Mouse (Mus musculus) liver, embryonic 16.5 days (tissue): ENCODE data around the gene Ddx52. TPM values are rescaled to one million over a fixed set of nuclear protein-coding genes. Genes with fewer than 3 reads are reported as not detected.
A peak's percentile ranks its signal among the peaks of the same experiment; 100 is the strongest.

Experiments used
- ATAC-seq: fragments of 200-750 bp; cut with Nextera tagmentation; 2 replicates; pipeline ENCODE4 v1.8.0; 2017; ENCODE audit warnings: low read depth, mild to moderate bottlenecking, moderate number of reproducible peaks, moderate library complexity
- H3K27ac ChIP-seq: fragments of 300-500 bp; sonication (generic); 2 replicates; pipeline ENCODE4 v1.5.1; 2014; ENCODE audit warnings: mild to moderate bottlenecking, low read length
- H3K27me3 ChIP-seq: fragments of 300-500 bp; sonication (generic); 2 replicates; pipeline ENCODE4 v1.6.1; 2014; ENCODE audit warnings: low read depth, low read length, mixed read lengths; ENCODE audit not compliant: control insufficient read depth, insufficient read depth
- H3K36me3 ChIP-seq: fragments of 300-500 bp; sonication (generic); 2 replicates; pipeline ENCODE4 v1.6.1; 2014; ENCODE audit warnings: mild to moderate bottlenecking; ENCODE audit not compliant: control insufficient read depth, insufficient read depth
- H3K4me1 ChIP-seq: fragments of 300-500 bp; sonication (generic); 2 replicates; pipeline ENCODE4 v1.6.1; 2014; ENCODE audit warnings: low read depth, low read length, mixed read lengths; ENCODE audit not compliant: control insufficient read depth
- H3K4me2 ChIP-seq: fragments of 300-500 bp; sonication (generic); 2 replicates; pipeline ENCODE4 v1.6.1; 2014; ENCODE audit warnings: low read depth, low read length, mixed read lengths
- H3K4me3 ChIP-seq: fragments of 300-500 bp; sonication (generic); 2 replicates; pipeline ENCODE4 v1.5.1; 2014; ENCODE audit warnings: low read depth, mild to moderate bottlenecking, low read length
- H3K9ac ChIP-seq: fragments of 300-500 bp; sonication (generic); 2 replicates; pipeline ENCODE4 v1.6.1; 2014; ENCODE audit warnings: low read depth, low read length
- H3K9me3 ChIP-seq: fragments of 300-500 bp; sonication (generic); replicated peaks from 2 replicates; pipeline ENCODE4 v1.6.1; 2016; ENCODE audit warnings: low read length; ENCODE audit not compliant: control insufficient read depth
- WGBS: fragments of 180-500 bp; shearing (Covaris S2); extraction: QIAGEN DNeasy Blood & Tissue Kit; methylation state at CpG from one replicate; pipeline ENCODE4 v1.1.7; 2014; ENCODE audit not compliant: insufficient replicate concordance; 5-methylcytosine and 5-hydroxymethylcytosine counted together
- polyA plus RNA-seq: library from polyadenylated mRNA; unstranded; fragments of >200 nt; fragmentation: Nextera tagmentation; extraction: Ambion mirVana; gene quantifications from 2 replicates; pipeline ENCODE4 v1.2.1, GENCODE M21; 2015

The Ddx52 gene
- polyA plus RNA-seq, 1 experiment from 2014 or later, result 11.2 TPM

- peak; percentile 61; the same call in 1 of the 2 replicates for ATAC-seq
- Histone ChIP-seq H3K9me3 (no peaks in the 10 kb centered on the region), H3K27me3 (no peaks in the 10 kb centered on the region), H3K27ac (peak overlapping the region; percentile 29), H3K4me1 (no peaks in the 10 kb centered on the region), H3K36me3 (no peaks in the 10 kb centered on the region), H3K4me2 (no peak overlapping the region), H3K9ac (no peak overlapping the region), H3K4me3 (no peak overlapping the region)
- WGBS, result 50% methylated on average over 4 of the region's 4 CpGs
Observed at GRCm38 (mm10) chr11:83914501-83914900, 27.4 kb upstream of the Ddx52 start.

- Histone ChIP-seq H3K27ac (no peak overlapping the region), H3K9me3 (no peaks in the 10 kb centered on the region), H3K4me1 (no peaks in the 10 kb centered on the region), H3K36me3 (no peaks in the 10 kb centered on the region), H3K4me2 (no peak overlapping the region), H3K27me3 (no peaks in the 10 kb centered on the region), H3K9ac (no peak overlapping the region), H3K4me3 (no peak overlapping the region)
- ATAC-seq, result peak; percentile 41; the same call in 1 of the 2 replicates
- 43% methylated on average over 2 of the region's 2 CpGs for WGBS
Observed at GRCm38 (mm10) chr11:83922600-83922999, 19.3 kb upstream of the Ddx52 start.

GRCm38 (mm10) chr11:83927097-83927496 is 14.8 kb upstream of the Ddx52 start:
- no peak overlapping the region for H3K9ac ChIP-seq
- ATAC-seq, result no peak
- H3K4me1 ChIP-seq, result no peaks in the 10 kb centered on the region
- H3K4me3 ChIP-seq, result no peak overlapping the region
- WGBS, result 36% methylated on average over 3 of the region's 3 CpGs
- H3K9me3 ChIP-seq, result no peaks in the 10 kb centered on the region
- no peak overlapping the region for H3K4me2 ChIP-seq
- H3K36me3 ChIP-seq, result no peaks in the 10 kb centered on the region
- no peaks in the 10 kb centered on the region for H3K27me3 ChIP-seq
- H3K27ac ChIP-seq, result no peak overlapping the region

GRCm38 (mm10) chr11:83932506-83933106 is 9.3 kb upstream of the Ddx52 start:
- H3K27ac ChIP-seq, result no peak overlapping the region

GRCm38 (mm10) chr11:83933376-83933775 is 8.5 kb upstream of the Ddx52 start:
- Histone ChIP-seq H3K9me3 (no peaks in the 10 kb centered on the region), H3K36me3 (no peaks in the 10 kb centered on the region), H3K4me2 (no peak overlapping the region), H3K9ac (no peak overlapping the region), H3K27me3 (no peaks in the 10 kb centered on the region), H3K4me1 (no peaks in the 10 kb centered on the region), H3K4me3 (no peak overlapping the region), H3K27ac (no peak overlapping the region)
- no peak for ATAC-seq
- 72% methylated on average over 4 of the region's 4 CpGs for WGBS

More at GRCm38 (mm10) chr11:83932506-83933106, 9.3 kb upstream of the Ddx52 start:
- WGBS, result 46% methylated on average over 10 of the region's 10 CpGs
- Histone ChIP-seq H3K9me3 (no peaks in the 10 kb centered on the region), H3K36me3 (no peaks in the 10 kb centered on the region), H3K4me1 (no peaks in the 10 kb centered on the region), H3K9ac (no peak overlapping the region), H3K4me2 (no peak overlapping the region), H3K27me3 (no peaks in the 10 kb centered on the region), H3K4me3 (no peak overlapping the region)
- ATAC-seq, result no peak

- no peak overlapping the region for H3K4me2 ChIP-seq
- no peaks in the 10 kb centered on the region for H3K9me3 ChIP-seq
- H3K27me3 ChIP-seq, result no peaks in the 10 kb centered on the region
- no peak for ATAC-seq
- H3K4me1 ChIP-seq, result no peaks in the 10 kb centered on the region
- 16% methylated on average over 7 of the region's 7 CpGs for WGBS
- no peaks in the 10 kb centered on the region for H3K36me3 ChIP-seq
- no peak overlapping the region for H3K9ac ChIP-seq
- no peak overlapping the region for H3K4me3 ChIP-seq
- H3K27ac ChIP-seq, result no peak overlapping the region
Observed at GRCm38 (mm10) chr11:83935986-83936665, 5.7 kb upstream of the Ddx52 start.

GRCm38 (mm10) chr11:83938556-83938955 is 3.3 kb upstream of the Ddx52 start:
- 57% methylated on average over 8 of the region's 8 CpGs for WGBS
- no peak overlapping the region for H3K27ac ChIP-seq

GRCm38 (mm10) chr11:83956822-83957221 is 15.0 kb downstream of the Ddx52 start:
- H3K9ac ChIP-seq, result no peak overlapping the region
- H3K27ac ChIP-seq, result no peak overlapping the region
- H3K36me3 ChIP-seq, result peaks cover 52% of the 10 kb centered on the region
- WGBS, result 81% methylated on average over 2 of the region's 2 CpGs
- no peaks in the 10 kb centered on the region for H3K4me1 ChIP-seq
- no peaks in the 10 kb centered on the region for H3K9me3 ChIP-seq
- no peak for ATAC-seq
- H3K4me3 ChIP-seq, result no peak overlapping the region
- no peaks in the 10 kb centered on the region for H3K27me3 ChIP-seq
- no peak overlapping the region for H3K4me2 ChIP-seq

More at GRCm38 (mm10) chr11:83938556-83938955, 3.3 kb upstream of the Ddx52 start:
- no peak overlapping the region for H3K4me2 ChIP-seq
- no peaks in the 10 kb centered on the region for H3K27me3 ChIP-seq
- no peaks in the 10 kb centered on the region for H3K36me3 ChIP-seq
- H3K4me1 ChIP-seq, result peaks cover 5% of the 10 kb centered on the region
- no peaks in the 10 kb centered on the region for H3K9me3 ChIP-seq
- H3K9ac ChIP-seq, result no peak overlapping the region
- ATAC-seq, result no peak
- no peak overlapping the region for H3K4me3 ChIP-seq

GRCm38 (mm10) chr11:83961983-83962382 is 20.1 kb downstream of the Ddx52 start:
- ATAC-seq, result no peak
- no peak overlapping the region for H3K9ac ChIP-seq
- H3K9me3 ChIP-seq, result no peaks in the 10 kb centered on the region
- no peak overlapping the region for H3K4me2 ChIP-seq
- H3K4me3 ChIP-seq, result no peak overlapping the region
- H3K4me1 ChIP-seq, result peaks cover 7% of the 10 kb centered on the region
- H3K36me3 ChIP-seq, result peaks cover 22% of the 10 kb centered on the region
- 73% methylated on average over 3 of the region's 3 CpGs for WGBS
- no peak overlapping the region for H3K27ac ChIP-seq
- H3K27me3 ChIP-seq, result no peaks in the 10 kb centered on the region
